Mouse (Mus musculus): ENCODE measurements around the gene Zmynd11.
A peak's percentile ranks its signal among the peaks of the same experiment; 100 is the strongest.

Zmynd11 gene

DNA sequence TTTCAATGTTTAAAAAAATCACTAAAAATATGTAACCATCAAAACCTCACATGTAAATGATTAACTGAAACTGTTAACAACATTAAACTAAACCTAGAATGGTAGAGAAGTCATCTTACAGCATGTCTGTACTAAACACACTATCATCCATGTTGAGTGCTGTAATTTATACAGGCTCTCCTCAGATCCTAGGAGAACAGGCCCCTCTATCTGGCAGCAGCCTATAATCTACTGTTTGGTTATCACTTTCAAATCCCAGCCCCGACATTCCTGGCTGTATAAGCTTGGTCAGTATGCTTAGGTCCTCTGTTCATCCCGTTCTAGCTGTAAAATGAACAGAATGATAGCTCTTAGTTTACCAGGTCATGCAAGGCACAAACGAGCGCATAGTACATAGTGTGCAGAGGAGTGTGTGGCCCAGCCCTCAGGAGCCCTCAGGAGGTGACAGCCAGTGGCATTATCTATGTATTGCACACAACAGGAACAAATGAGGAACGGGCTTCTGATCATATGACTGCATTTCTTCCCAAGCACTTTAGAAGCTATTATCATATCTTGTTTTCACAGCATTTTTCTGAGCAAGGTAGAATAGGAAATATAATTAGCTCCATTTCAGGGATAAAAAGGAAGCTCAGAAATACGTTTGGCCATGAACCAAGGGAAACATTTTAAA lies 51.5 kb downstream of the Zmynd11 start:
- DNase-seq (ENCODE audit: low read depth): no peak

DNA sequence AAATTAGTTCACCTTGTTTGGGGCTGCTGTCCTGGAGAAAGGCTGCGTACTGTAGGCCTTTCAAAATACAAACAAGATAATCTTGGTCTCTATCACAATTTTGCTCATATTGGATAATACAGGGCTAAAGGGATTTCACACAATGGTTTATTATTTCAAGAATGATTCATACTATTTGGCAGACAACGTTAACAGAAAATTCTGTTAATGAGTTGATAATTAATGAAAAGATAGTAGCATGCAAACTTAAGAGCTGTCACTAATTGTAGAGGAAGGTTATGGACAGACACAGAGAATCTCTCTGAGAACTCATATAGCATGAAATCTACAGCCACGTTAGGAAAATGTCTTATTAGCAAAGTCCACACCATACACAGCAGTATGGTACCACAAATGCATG lies 52.2 kb downstream of the Zmynd11 start:
- DNase-seq (ENCODE audit: low read depth): no peak

DNA sequence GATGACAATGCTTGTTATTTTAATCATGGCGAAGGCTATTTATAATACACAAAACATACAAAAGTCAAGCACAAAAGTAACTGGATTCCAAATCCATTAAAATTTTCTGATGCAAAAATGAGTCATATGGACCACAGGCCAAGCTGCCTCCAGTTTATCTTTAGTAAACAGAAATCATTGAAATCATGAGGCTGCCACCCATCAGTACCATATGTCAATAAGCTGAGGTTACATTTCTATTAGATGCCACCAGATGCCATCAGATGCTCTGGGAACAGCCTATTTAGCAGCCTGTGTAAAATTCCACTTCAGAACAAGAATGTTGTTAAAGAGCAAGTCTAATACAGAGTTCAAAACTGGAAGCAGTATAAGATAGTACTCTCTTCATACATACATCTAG lies 52.7 kb downstream of the Zmynd11 start:
- DNase-seq (ENCODE audit: low read depth): peak; percentile 32

- no peak for DNase-seq (ENCODE audit: low read depth)
Observed at GRCm38 (mm10) chr13:9708433-9709240, 56.5 kb downstream of the Zmynd11 start.

GRCm38 (mm10) chr13:9706720-9707119 lies 58.4 kb downstream of the Zmynd11 start:
- DNase-seq (ENCODE audit: low read depth): no peak

GRCm38 (mm10) chr13:9702615-9703235 lies 62.4 kb downstream of the Zmynd11 start:
- DNase-seq (ENCODE audit: low read depth): no peak

DNA sequence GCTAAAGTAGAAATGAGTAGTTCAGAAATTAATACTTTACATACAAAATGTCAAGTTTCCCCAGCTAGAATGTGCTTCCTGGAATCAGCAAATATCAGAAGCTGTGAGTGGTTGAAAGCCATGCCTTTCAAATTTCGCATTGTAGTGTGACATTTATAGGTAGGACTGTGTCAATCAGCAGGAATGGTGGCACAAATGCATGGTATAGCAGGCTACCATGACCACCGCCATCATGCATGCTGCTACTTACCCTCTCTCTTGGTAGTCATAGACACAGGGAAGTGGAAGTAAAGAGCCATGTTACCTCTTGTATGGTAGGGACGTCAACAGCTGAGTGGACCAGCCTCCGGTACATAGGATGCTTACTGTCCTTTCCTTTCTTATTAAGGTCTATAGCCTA lies 67.8 kb downstream of the Zmynd11 start:
- no peak for DNase-seq (ENCODE audit: low read depth)

DNA sequence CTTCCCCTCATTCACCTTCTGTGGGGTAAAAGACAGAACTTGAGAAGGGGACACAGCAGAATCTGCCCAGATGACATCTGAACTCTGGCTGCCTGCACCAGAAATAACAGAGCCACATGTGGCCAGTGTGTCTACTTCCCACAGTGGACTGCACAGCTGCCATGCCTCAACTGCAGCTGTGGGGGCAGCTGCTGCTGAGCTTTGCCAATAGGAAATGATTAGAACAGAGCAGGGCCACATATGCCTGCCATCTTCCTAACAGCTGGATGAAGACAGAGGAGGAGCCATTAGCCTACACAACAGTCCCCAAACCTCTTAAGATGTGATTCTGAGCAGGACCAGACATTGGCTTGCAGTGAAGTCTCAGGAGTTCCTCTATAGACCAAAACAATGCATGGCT lies 69.3 kb downstream of the Zmynd11 start:
- DNase-seq (ENCODE audit: low read depth): peak; percentile 13

DNA sequence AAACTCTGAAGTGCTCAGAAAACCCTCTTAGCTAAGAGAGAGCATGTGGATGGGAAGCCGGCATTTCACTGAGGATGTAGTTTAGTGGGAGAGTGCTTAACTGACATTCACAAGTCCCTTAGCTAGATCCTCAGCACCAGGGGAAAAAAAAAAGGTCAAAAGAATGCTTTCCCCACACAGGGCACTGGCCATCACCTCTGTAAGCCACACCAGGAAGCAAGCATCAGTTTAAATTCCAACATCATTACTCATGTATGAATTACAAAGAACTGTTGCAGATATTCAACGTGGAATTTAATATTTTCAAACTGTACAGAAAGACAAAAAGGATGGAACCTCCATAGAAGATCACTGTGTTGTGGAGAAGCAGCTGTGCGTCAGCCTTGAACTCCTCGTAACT lies 69.7 kb downstream of the Zmynd11 start:
- peak; percentile 27 for DNase-seq (ENCODE audit: low read depth)

DNA sequence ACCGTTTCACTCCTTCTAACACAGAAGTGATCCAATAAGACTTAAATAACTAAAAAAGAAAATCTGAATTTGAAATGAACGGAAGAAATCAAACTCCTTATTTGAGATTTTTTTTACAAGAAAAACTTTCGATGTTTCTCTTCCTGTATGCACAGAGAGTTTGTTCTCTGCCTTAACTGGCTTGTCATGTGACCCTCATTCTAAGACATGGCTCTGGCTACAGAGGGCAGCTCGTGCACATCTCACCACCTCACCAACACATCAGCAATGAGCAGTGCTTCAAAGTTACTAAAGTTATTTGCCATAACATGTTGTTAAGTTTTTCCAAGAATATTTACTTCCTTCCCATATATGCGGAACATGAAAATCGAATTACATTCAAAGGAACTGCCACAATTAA lies 70.5 kb downstream of the Zmynd11 start:
- no peak for DNase-seq (ENCODE audit: low read depth)

- peak; percentile 64 for DNase-seq (ENCODE audit: low read depth)
Observed at GRCm38 (mm10) chr13:9692876-9693275, 72.3 kb downstream of the Zmynd11 start.

DNA sequence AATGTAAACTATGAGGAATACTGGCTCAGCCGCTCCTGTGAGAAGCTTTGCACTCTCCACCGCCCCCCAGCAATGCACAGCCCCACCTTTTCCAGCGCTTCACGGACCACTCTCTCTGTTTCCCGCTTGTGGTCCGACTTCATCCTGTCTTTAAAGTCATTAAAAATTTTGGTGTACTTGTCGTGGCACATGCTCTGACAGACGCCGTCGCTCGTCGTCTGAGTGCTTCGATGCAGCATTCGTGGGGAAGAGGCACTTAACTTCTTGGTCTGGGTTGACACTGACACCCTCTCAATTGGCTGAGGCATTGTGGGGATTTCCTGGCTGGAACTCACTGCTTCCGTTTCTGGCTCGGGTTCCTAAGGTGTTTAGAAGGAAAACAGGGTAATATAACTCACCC lies 75.8 kb downstream of the Zmynd11 start:
- no peak for DNase-seq (ENCODE audit: low read depth)

GRCm38 (mm10) chr13:9686765-9687164 lies 78.4 kb downstream of the Zmynd11 start:
- DNase-seq (ENCODE audit: low read depth): no peak

DNA sequence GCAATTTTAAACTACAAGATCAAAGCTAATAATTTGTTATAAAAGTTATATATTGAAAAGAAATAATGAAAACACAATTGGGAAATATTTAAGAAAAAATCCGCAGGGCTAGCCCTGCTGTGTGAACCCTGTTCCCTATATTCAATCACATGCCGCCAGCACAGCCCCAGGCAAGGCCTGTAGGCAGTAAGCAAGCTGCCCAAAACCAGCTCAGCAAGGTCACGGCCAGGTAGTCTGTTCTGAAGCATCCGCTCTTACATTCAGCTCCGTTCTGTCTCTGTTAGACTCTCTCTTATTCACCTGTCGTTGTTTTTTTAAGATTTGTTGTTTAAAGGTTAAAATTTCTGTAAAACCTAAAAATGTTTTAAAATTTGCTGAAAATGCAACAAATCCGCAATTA lies 78.9 kb downstream of the Zmynd11 start:
- no peak for DNase-seq (ENCODE audit: low read depth)

DNA sequence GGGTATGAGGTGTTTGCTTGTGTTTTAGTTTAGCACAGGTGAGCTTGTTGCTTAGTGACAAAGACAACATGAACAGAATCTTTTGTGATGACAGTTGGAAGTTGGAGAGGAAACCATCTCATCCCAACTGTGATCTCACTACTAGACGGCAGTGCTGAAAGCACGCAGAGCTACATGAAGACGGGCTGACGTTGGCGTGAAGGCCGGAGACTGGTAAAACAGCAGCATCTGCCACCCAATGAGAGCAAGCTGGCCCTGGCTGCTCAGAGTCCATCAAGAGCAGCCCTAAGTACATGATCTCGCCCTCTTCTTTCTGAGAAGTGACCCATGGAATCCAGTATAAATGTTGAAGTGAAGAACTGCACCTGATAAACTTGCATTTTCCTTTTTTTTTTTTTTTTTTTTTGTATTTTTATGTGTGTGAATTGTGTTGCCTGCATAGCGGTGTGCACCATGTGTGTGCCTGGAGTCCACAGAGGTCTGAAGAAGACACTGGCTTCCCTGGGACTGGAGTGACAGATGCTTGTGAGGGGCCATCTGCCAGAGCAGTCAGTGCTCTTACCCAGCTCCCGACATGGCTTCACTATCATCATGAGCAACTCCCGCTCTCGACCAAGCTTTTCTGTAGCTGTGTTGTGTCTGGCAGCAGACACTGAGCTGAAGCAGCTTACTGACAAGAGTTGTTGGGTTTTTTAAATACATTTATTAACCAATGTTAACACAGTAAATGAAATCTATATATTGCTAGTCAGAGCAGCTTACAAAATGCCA lies 80.8 kb downstream of the Zmynd11 start:
- DNase-seq (ENCODE audit: low read depth): no peak

DNA sequence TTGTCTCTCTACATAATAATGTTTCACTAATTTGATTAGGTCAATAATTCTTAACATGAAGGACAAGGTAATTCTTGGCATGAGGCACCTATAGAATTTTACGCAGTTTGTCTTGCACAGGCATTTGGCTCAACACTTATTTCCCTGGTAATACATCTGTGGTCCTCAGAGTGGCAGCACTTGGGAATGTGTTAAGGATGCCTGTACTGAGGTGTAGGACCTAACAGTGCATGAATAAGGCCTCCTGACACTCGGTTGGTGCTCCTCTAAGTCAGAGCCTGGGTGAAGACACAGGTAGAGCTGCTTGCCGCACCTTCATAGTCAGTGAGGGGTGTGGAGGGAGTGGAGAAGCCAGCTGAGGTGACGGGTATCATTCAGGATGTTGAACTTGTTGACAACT lies 81.8 kb downstream of the Zmynd11 start:
- no peak for DNase-seq (ENCODE audit: low read depth)

GRCm38 (mm10) chr13:9681492-9681891 lies 83.6 kb downstream of the Zmynd11 start:
- DNase-seq (ENCODE audit: low read depth): no peak

- no peak for DNase-seq (ENCODE audit: low read depth)
Observed at GRCm38 (mm10) chr13:9674126-9674525, 91.0 kb downstream of the Zmynd11 start.

DNA sequence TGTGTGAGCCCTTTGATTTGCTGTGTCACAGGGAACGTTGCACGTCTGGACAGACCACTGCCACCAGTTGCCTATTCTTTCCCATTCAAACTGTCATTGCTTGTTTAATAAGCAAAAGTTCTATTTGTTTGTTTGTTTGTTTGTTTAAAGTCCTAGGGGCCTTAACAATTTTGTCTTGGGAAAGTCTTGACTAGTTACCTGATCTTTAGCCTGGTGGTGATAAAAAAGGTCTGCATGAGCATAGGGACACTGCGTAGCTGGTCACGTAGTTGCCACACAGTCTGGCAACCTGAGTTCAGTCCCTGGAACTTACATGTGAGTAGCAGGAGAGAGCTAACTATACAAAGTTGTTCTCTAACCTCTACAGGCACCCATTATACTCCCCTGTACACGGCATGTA lies 95.9 kb downstream of the Zmynd11 start:
- DNase-seq (ENCODE audit: low read depth): no peak

DNA sequence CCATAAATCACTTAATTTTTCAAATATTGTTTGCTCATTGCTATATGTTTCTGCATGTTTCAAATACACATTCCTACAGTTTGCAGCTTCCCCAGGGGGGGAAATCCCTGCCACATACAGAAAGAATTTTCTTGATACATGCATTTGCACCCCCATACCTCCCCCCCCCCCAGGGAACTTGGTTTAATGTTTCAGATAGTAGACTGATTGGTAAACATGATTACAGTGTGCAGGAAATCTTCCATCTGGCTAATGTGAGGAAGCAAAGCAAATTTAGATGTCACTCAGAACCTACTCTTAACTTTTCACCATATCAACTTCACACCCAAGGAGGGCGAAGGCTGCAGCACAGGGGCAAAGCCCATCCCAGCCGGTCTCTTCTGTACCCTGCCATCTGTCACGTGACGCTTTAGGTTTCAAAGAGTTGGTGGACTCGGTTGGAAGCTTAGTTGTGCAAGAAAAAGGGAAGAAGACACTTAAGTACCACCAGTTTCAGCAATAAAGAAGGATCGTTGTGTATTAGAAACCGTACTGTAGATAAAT lies 97.1 kb downstream of the Zmynd11 start:
- DNase-seq (ENCODE audit: low read depth): no peak

DNA sequence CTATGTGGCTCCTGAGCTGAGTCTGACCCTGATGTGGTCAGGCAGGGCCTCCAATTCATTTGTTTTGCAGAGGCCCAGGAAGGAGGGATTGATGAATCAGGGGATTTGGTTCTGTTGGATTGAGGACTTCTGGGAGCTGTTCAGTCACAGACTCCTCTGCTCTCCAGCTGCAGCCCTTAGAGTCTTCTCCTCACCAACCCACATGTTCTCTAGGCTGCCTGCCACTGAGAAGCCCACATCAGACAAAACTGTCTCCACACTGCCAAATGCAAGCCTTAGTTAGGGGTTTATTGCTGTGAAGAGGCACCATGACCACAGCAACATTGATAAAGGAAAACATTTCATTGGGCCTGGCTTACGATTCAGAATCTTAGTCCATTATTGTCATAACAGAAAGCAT lies 101.5 kb downstream of the Zmynd11 start:
- DNase-seq (ENCODE audit: low read depth): no peak

DNA sequence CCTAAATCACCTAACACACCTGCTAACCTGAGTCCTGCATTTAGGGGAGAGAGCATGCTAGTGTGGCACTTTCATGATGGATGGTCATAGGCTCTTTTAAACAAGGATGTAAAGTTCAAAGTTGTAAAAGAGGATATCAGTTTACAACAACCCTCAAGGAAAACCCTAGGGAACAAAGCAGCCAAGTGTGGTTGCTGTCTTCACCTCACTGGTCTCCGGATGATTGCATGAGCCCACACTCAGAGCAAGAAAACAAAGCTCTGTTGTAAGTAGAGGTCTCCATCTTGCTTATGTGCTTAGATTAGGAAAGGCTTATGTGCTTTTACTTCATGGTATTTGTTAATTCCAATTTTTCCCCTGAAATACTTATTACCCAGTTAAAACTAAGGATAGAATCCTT lies 104.4 kb downstream of the Zmynd11 start:
- peak; percentile 42 for DNase-seq (ENCODE audit: low read depth)
